ENCODE assay signal across 9 mouse cellular contexts in the genomic region with DNA sequence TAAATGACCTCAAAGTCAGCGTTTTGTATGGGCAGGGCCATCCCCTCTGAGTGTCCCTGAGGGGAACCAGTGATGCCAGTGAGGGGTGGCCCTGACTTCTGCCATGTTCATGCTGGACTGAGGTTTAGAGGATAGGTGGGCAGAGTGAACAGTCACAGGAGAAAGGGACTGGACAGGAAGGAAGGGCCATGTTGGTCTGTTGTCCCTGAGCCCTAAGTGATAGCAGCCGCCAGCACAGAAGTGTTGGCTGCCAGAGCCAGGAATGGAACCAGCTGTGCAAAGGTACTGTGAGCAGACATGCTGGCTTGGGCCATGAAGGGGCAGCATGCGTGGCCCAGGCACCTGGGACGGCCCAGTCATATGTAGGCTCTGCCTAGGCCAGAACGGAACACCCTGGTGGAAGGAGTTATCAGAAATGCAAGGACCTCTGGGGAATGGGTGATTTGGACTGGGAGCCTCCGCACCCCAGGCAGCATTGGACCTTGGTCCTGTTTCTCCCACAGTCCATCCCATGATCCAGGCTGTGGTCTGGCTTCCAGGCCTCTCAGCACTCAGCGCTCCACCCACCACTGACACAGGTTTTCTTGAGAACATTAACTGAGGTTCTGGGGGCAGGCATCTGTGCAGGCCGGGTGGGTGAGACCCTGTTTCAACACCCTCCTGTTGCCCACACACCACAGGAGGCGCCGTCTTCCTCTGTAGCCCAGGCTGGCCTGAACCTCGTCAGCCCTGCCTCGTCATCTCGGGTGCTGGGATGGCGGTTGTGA. TPM values are rescaled to one million over a fixed set of nuclear protein-coding genes. Genes with fewer than 3 reads are reported as not detected.
A peak's percentile ranks its signal among the peaks of the same experiment; 100 is the strongest.
DNase-seq lines count a peak whose midpoint lies in the region; ATAC-seq and TF ChIP-seq lines count a peak whose summit lies in the region.
"Had no signal": no experiment of that assay in that cellular context is flagged by ENCODE, and none has a peak within 500 bp of the region (broad histone marks: within the 10 kb centered on the region; RNA-seq: fewer than 3 reads in every experiment).

No protein-coding gene starts in this region.

- no peak for ATAC-seq in embryonic facial prominence, embryonic 12.5 days (ENCODE audit: insufficient number of reproducible peaks, insufficient read depth, low FRiP score, low TSS enrichment)
- peak; percentile 46; the same call in 1 of the 2 replicates for ATAC-seq in intestine, postnatal 0 days
- no peak; the same call in 1 of the 2 replicates for ATAC-seq in liver, embryonic 15.5 days (ENCODE audit: insufficient read depth)
- ATAC-seq: midbrain, embryonic 15.5 days had no signal

- no peaks in the 10 kb centered on the region for H3K27me3 ChIP-seq in embryonic facial prominence, embryonic 12.5 days
- no peaks in the 10 kb centered on the region for H3K27me3 ChIP-seq in intestine, postnatal 0 days (replicated peaks; ENCODE audit: control insufficient read depth, insufficient read depth, low read length)
- H3K27me3 ChIP-seq in liver, embryonic 15.5 days, result no peaks in the 10 kb centered on the region
- H3K27me3 ChIP-seq: midbrain, embryonic 15.5 days had no signal

- no peak for TF ChIP-seq CTCF in left cerebral cortex, adult 2 months (IDR thresholded peaks at IDR 0.05)
- 0 out of 2 replicates have a peak, but pooled peaks have one; percentile 14 for TF ChIP-seq CTCF in intestine, postnatal 0 days (IDR thresholded peaks at IDR 0.05; ENCODE audit: low read depth)

- peaks cover 29% of the 10 kb centered on the region for H3K4me1 ChIP-seq in embryonic facial prominence, embryonic 12.5 days
- peaks cover 33% of the 10 kb centered on the region; the same call in 1 of the 2 replicates for H3K4me1 ChIP-seq in intestine, postnatal 0 days (replicated peaks; ENCODE audit: control insufficient read depth, insufficient read depth, low read length)
- H3K4me1 ChIP-seq in liver, embryonic 15.5 days (replicated peaks), result peaks cover 100% of the 10 kb centered on the region

- DNase-seq in left cerebral cortex, adult 2 months (ENCODE audit: extremely low spot score in 1 of 2, low spot score in 2 of 2), result no peak
- no peak for DNase-seq in left cerebral cortex, adult 9 months (ENCODE audit: low spot score in 2 of 2)
- DNase-seq in left cerebral cortex, adult 18-20 months (ENCODE audit: low spot score in 2 of 2), result no peak
- no peak for DNase-seq in spleen, adult 18-20 months
- DNase-seq: right cerebral cortex, postnatal 14 days had no signal

- H3K9ac ChIP-seq in embryonic facial prominence, embryonic 12.5 days, result 0 out of 2 replicates have a peak overlapping the region, but pooled peaks have one; percentile 1
- 0 out of 2 replicates have a peak overlapping the region, but pooled peaks have one; percentile 1 for H3K9ac ChIP-seq in intestine, postnatal 0 days (ENCODE audit: low read depth, low read length)
- H3K9ac ChIP-seq in liver, embryonic 15.5 days, result no peak overlapping the region
- H3K9ac ChIP-seq: midbrain, embryonic 15.5 days had no signal

- peak overlapping the region; percentile 98 for H3K27ac ChIP-seq in left cerebral cortex, adult 2 months
- no peak overlapping the region for H3K27ac ChIP-seq in embryonic facial prominence, embryonic 12.5 days
- H3K27ac ChIP-seq in intestine, postnatal 0 days (ENCODE audit: low read depth, low read length), result peak overlapping the region; percentile 70
- H3K27ac ChIP-seq in liver, embryonic 15.5 days (replicated peaks), result peak overlapping the region; percentile 86
- H3K27ac ChIP-seq: midbrain, embryonic 15.5 days had no signal

- H3K4me3 ChIP-seq in left cerebral cortex, adult 2 months, result no peak overlapping the region
- H3K4me3 ChIP-seq in embryonic facial prominence, embryonic 12.5 days, result no peak overlapping the region
- no peak overlapping the region for H3K4me3 ChIP-seq in intestine, postnatal 0 days (ENCODE audit: low read depth, low read length)
- H3K4me3 ChIP-seq in liver, embryonic 15.5 days (replicated peaks), result no peak overlapping the region
- H3K4me3 ChIP-seq: midbrain, embryonic 15.5 days had no signal

- H3K36me3 ChIP-seq in embryonic facial prominence, embryonic 12.5 days, result 0 out of 2 replicates have a peak, but pooled peaks cover 6% of the 10 kb centered on the region
- 0 out of 2 replicates have a peak, but pooled peaks cover 4% of the 10 kb centered on the region for H3K36me3 ChIP-seq in intestine, postnatal 0 days (ENCODE audit: control insufficient read depth, insufficient read depth)
- 0 out of 2 replicates have a peak, but pooled peaks cover 6% of the 10 kb centered on the region for H3K36me3 ChIP-seq in liver, embryonic 15.5 days (replicated peaks)
- H3K36me3 ChIP-seq: midbrain, embryonic 15.5 days had no signal

- H3K4me2 ChIP-seq in embryonic facial prominence, embryonic 12.5 days (replicated peaks), result no peak overlapping the region
- H3K4me2 ChIP-seq in intestine, postnatal 0 days (replicated peaks; ENCODE audit: low read depth), result peak overlapping the region; percentile 18; the same call in 1 of the 2 replicates
- H3K4me2 ChIP-seq in liver, embryonic 15.5 days, result peak overlapping the region; percentile 27
- H3K4me2 ChIP-seq: midbrain, embryonic 15.5 days had no signal

- 91% methylated on average over 14 of the region's 14 CpGs for WGBS in embryonic facial prominence, embryonic 12.5 days
- 66% methylated on average over 14 of the region's 14 CpGs for WGBS in intestine, postnatal 0 days
- WGBS in liver, embryonic 15.5 days (ENCODE audit: insufficient replicate concordance), result 61% methylated on average over 14 of the region's 14 CpGs

- no peaks in the 10 kb centered on the region for H3K9me3 ChIP-seq in embryonic facial prominence, embryonic 12.5 days
- H3K9me3 ChIP-seq in intestine, postnatal 0 days (ENCODE audit: control insufficient read depth), result no peaks in the 10 kb centered on the region
- H3K9me3 ChIP-seq in liver, embryonic 15.5 days (replicated peaks), result no peaks in the 10 kb centered on the region
- H3K9me3 ChIP-seq: midbrain, embryonic 15.5 days had no signal

- intact Hi-C loops in left cerebral cortex, adult 2 months (cut with DNase I), result no loop called here

RNA-seq across cellular contexts. Expression of a gene that starts 7.0 kb away (rescaled TPM):
- 100 to 1,000 TPM; 431 TPM for total RNA-seq in left cerebral cortex, adult 2 months (2021)
- 70.1 and 75.3 TPM in 2 replicates for polyA plus RNA-seq in embryonic facial prominence, embryonic 12.5 days (2016; fragmentation: Nextera tagmentation; extraction: Ambion mirVana)
- polyA plus RNA-seq in intestine, postnatal 0 days (2015; fragmentation: Nextera tagmentation; extraction: Ambion mirVana), result 27.2 and 27.6 TPM in 2 replicates
- polyA plus RNA-seq in liver, embryonic 15.5 days (2015; fragmentation: Nextera tagmentation; extraction: Ambion mirVana), result 13.4 and 15.2 TPM in 2 replicates
- 100 to 1,000 TPM; 415 to 417 TPM for total RNA-seq in left cerebral cortex, adult 18-20 months (2021)

RNA-seq across cellular contexts. Expression of a gene that starts 8.4 kb away (rescaled TPM):
- total RNA-seq in left cerebral cortex, adult 2 months (2021), result under 1 TPM; 0.26 to 0.45 TPM
- polyA plus RNA-seq in embryonic facial prominence, embryonic 12.5 days (2016; fragmentation: Nextera tagmentation; extraction: Ambion mirVana), result 4.5 and 6.4 TPM in 2 replicates
- polyA plus RNA-seq in intestine, postnatal 0 days (2015; fragmentation: Nextera tagmentation; extraction: Ambion mirVana), result 43.2 and 43.4 TPM in 2 replicates
- 0.93 and 1.4 TPM in 2 replicates for polyA plus RNA-seq in liver, embryonic 15.5 days (2015; fragmentation: Nextera tagmentation; extraction: Ambion mirVana)
- total RNA-seq in left cerebral cortex, adult 18-20 months (2021), result under 1 TPM; 0.16 to 0.23 TPM

RNA-seq across cellular contexts. Expression of a gene that starts 21.1 kb away (rescaled TPM):
- total RNA-seq in left cerebral cortex, adult 2 months (2021), result 10 to 100 TPM; 31.3 to 31.8 TPM
- 61.0 and 62.2 TPM in 2 replicates for polyA plus RNA-seq in embryonic facial prominence, embryonic 12.5 days (2016; fragmentation: Nextera tagmentation; extraction: Ambion mirVana)
- 14.7 and 15.0 TPM in 2 replicates for polyA plus RNA-seq in intestine, postnatal 0 days (2015; fragmentation: Nextera tagmentation; extraction: Ambion mirVana)
- polyA plus RNA-seq in liver, embryonic 15.5 days (2015; fragmentation: Nextera tagmentation; extraction: Ambion mirVana), result 24.3 and 29.5 TPM in 2 replicates
- 10 to 100 TPM; 30.5 to 34.6 TPM for total RNA-seq in left cerebral cortex, adult 18-20 months (2021)

RNA-seq across cellular contexts. Expression of a gene that starts 28.8 kb away (rescaled TPM):
- under 1 TPM; 0.70 to 0.82 TPM for total RNA-seq in left cerebral cortex, adult 2 months (2021)
- 2.8 and 3.1 TPM in 2 replicates for polyA plus RNA-seq in embryonic facial prominence, embryonic 12.5 days (2016; fragmentation: Nextera tagmentation; extraction: Ambion mirVana)
- 9.8 and 10.7 TPM in 2 replicates for polyA plus RNA-seq in intestine, postnatal 0 days (2015; fragmentation: Nextera tagmentation; extraction: Ambion mirVana)
- polyA plus RNA-seq in liver, embryonic 15.5 days (2015; fragmentation: Nextera tagmentation; extraction: Ambion mirVana), result 4.0 and 5.0 TPM in 2 replicates
- 1 to 10 TPM; 1.1 to 1.5 TPM for total RNA-seq in left cerebral cortex, adult 18-20 months (2021)

RNA-seq across cellular contexts. Expression of a gene that starts 33.0 kb away (rescaled TPM):
- total RNA-seq in left cerebral cortex, adult 2 months (2021), result 10 to 100 TPM; 35.8 to 38.6 TPM
- 53.9 and 55.4 TPM in 2 replicates for polyA plus RNA-seq in embryonic facial prominence, embryonic 12.5 days (2016; fragmentation: Nextera tagmentation; extraction: Ambion mirVana)
- 75.2 and 75.4 TPM in 2 replicates for polyA plus RNA-seq in intestine, postnatal 0 days (2015; fragmentation: Nextera tagmentation; extraction: Ambion mirVana)
- polyA plus RNA-seq in liver, embryonic 15.5 days (2015; fragmentation: Nextera tagmentation; extraction: Ambion mirVana), result 24.0 and 27.3 TPM in 2 replicates
- total RNA-seq in left cerebral cortex, adult 18-20 months (2021), result 10 to 100 TPM; 36.7 to 42.7 TPM
